Mouse (Mus musculus): ENCODE data around the gene Trim5.
"Not testable (repeated sequence)": the region's sequence is repeated elsewhere in the genome, so short reads cannot be mapped to it uniquely, and the experiment has no call there.

DNA sequence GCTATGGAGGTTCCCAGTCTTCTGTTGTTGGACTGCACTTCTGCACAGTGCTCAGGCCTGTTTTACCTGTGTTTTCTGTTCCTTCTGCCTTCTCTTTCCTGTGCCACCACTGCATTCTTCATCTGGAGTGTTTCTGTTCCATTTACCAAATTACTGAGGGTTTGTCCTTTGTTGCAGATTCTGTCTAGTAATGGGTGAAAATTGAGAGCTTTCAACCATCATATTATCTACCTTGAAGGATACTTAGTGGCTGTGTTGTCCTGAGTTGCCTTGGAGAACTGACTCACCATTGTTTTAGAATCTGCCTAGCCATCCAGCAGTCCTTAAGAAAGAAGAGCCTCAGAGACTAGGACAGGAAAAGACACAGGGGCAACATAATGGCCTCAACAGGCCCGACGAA, 41.3 kb upstream of the Trim5 start, which contains the start of gene Trim34b:
- not testable (repeated sequence) for TF ChIP-seq EP300, CTCF (IDR thresholded peaks at IDR 0.05; ENCODE audit: low read depth)

All from liver, embryonic 14.5 days (tissue).